Mouse (Mus musculus): ENCODE data around the gene Ibsp. TPM values are rescaled to one million over a fixed set of nuclear protein-coding genes. Genes with fewer than 3 reads are reported as not detected.

Gene Ibsp
- polyA plus RNA-seq, 1 experiment: not detected

- no peak for TF ChIP-seq FOSL1 (IDR thresholded peaks at IDR 0.05; ENCODE audit: insufficient read depth, low read length, poor library complexity, severe bottlenecking)
- TF ChIP-seq MYOD1 (IDR thresholded peaks at IDR 0.05; ENCODE audit: control insufficient read depth, insufficient read length, low read depth): no peak
- TF ChIP-seq MAX (IDR thresholded peaks at IDR 0.05): no peak
- TF ChIP-seq MYOG (IDR thresholded peaks at IDR 0.05; ENCODE audit: control insufficient read depth, extremely low read depth, insufficient read length): no peak
- no peak for TF ChIP-seq CTCF (IDR thresholded peaks at IDR 0.05; ENCODE audit: control insufficient read depth, insufficient read depth, insufficient read length)
- TF ChIP-seq CEBPB (IDR thresholded peaks at IDR 0.05; ENCODE audit: low read depth): no peak
- no peak for TF ChIP-seq USF1 (IDR thresholded peaks at IDR 0.05; ENCODE audit: low read depth)
- no peaks in the 10 kb centered on the region for H3K79me2 ChIP-seq (ENCODE audit: control insufficient read depth, insufficient read depth)
- H3K4me3 ChIP-seq (ENCODE audit: insufficient read depth, poor library complexity, severe bottlenecking): no peak overlapping the region
- H3K36me3 ChIP-seq (ENCODE audit: control insufficient read depth, insufficient read depth): no peaks in the 10 kb centered on the region
- no peaks in the 10 kb centered on the region for H3K79me3 ChIP-seq (ENCODE audit: low read depth)
- no peak overlapping the region for H3ac ChIP-seq (ENCODE audit: control insufficient read depth, insufficient read length, low read depth)
- no peaks in the 10 kb centered on the region for H3K27me3 ChIP-seq (ENCODE audit: control insufficient read depth, insufficient read depth, insufficient read length)
Measured at GRCm38 (mm10) chr5:104359257-104359656, 60.3 kb downstream of the Ibsp start.

Small RNA genes within 50 kb of the gene (microRNA-seq; reads per million reads assigned to microRNA genes)
- gene Gm23616 (ENCODE audit: borderline microRNAs expressed): not detected

Other genes starting within 250 kb of the Ibsp start
- gene Gm17660, start 221.6 kb upstream of the Ibsp start, polyA plus RNA-seq (2012; fragmentation: generic; extraction: Trizol): not detected
- gene Sparcl1, start 185.4 kb upstream of the Ibsp start, polyA plus RNA-seq (2012; fragmentation: generic; extraction: Trizol): not detected
- not detected for gene Dspp, start 128.5 kb upstream of the Ibsp start, polyA plus RNA-seq (2012; fragmentation: generic; extraction: Trizol)
- gene Dmp1, start 96.6 kb upstream of the Ibsp start, polyA plus RNA-seq (2012; fragmentation: generic; extraction: Trizol): 3.4 TPM
- not detected for gene Mepe, start 26.2 kb downstream of the Ibsp start, polyA plus RNA-seq (2012; fragmentation: generic; extraction: Trizol)
- 1,843 TPM for gene Spp1, start 135.9 kb downstream of the Ibsp start, polyA plus RNA-seq (2012; fragmentation: generic; extraction: Trizol)
- gene Pkd2, start 160.3 kb downstream of the Ibsp start, polyA plus RNA-seq (2012; fragmentation: generic; extraction: Trizol): 6.1 TPM
- 0.60 TPM for gene BC005561, start 209.2 kb downstream of the Ibsp start, polyA plus RNA-seq (2012; fragmentation: generic; extraction: Trizol)